Mouse (Mus musculus): ENCODE results near the gene Cpxcr1.

Cpxcr1 gene

GRCm38 (mm10) chrX:116448644-116449043, at the start of gene Cpxcr1:
Cpxcr1 (plus strand) TSS chrX:116448944.
- DNase-seq (ENCODE audit: inconsistent age in 2 of 2, low spot score in 1 of 2), result no peak
